Mouse (Mus musculus) T-cell, adult 2 months (primary cell): ENCODE data around the gene Prrt1.

Experiments
- DNase-seq: peaks from one replicate; pipeline ENCODE4 v3.0.0; 2022; ENCODE audit warnings: low spot score

Gene Prrt1

DNA sequence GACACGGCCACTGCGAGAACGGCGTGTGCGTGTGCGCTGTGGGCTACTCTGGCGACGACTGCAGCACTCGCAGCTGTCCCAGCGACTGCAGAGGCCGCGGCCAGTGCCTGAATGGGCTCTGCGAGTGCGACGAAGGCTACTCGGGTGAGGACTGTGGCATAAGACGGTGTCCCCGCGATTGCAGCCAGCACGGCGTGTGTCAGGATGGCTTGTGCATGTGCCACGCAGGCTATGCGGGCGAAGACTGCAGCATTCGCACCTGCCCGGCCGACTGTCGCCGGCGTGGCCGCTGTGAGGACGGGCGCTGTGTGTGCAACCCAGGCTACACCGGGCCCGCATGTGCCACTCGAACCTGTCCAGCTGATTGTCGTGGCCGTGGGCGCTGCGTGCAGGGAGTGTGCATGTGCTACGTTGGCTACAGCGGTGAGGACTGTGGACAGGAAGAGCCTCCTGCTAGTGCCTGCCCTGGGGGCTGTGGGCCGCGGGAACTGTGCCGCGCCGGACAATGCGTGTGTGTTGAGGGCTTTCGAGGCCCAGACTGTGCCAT, 43.0 kb downstream of the Prrt1 start:
- no peak for DNase-seq

DNA sequence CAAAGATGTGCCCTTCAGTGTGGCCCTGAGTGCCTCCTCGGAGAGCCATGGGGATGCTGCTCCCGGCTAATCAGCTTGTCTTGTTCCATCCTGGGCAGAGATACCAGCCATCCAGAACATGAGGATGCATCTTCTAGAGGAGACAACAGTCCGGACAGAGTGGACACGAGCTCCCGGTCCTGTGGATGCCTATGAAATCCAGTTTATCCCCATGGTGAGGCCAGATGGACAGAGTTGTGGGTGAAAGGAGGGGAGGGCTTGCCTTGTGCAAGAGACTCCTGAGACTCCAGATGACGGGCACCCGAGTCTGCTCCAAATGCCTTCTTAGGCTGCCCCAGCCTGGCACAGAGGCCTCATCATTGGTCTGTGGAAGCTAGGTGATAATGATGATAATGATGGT, 43.8 kb downstream of the Prrt1 start:
- no peak for DNase-seq

DNA sequence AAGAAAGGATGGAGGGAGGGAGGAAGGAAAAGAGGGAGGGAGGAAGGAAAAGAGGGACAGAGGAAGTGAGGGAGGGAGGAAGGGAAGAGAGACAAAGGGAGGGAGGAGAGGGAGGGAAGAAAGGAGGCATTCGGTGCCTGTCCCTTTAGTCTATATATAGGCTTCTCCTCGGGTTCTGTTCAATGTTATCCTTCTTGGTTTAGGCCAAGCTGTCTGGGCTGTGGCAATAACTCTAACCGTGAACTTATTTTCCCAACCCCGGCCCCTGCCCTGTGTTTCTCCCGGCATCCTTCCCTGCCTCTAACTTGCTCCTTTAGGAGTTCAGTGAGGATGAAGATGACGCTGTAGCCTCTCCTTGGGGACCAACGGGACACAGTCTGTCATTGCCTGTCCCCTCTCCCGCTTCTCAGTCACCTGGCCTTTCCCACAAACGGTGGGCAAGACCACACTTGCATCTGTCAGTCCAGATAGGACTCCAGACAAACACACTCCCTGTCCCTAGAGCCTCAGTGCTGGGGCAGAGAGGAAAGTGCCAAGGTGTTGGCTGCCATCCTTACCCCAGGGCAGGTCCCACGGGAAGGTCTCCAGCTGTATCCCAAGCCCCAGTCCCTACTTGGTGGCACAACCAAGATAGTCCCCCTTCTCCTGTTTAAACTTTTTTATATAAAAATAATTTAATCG, 45.3 kb downstream of the Prrt1 start:
- DNase-seq, result no peak

DNA sequence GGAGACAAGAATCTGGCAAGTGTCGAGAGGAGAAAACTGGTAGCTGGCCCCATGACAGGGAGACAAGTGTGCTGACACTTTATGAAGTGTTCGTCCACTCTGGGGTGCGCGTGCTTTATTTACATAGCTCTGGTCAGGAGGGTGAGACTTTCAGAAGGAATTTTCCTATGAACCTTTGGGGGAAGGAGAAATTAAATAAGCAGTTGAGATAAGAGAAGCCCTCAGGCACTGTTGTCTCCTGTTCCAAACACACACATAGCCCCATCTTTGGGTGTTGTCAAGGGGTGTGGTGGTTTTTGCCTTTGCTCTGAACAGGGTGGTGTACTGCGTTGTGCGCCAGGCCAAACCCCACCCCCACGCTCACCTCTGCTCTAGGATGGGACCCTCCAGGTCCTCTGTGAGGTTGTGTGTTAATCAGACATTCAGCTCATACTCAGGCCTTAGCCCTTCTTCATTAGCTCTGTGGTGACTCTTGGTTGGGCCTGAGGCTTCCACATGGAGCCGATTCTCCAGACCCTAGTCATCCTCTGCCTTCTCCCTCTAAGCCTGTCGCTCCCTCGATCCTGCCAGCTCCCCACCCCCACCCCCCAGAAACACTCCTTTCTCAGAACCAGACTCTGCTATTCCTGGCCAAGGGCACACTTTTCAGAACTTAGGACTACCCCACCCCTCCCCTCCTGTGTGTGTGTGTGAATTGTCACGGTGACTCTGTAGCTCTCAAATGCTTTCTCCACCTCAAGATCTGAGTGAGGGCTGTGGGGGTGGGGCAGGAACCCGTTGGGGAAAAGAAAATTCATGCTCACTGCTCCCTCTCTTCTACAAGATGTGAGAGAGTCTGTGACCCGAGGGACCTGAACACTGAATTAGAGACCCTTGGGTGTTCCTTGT, 46.1 kb downstream of the Prrt1 start:
- DNase-seq, result no peak

DNA sequence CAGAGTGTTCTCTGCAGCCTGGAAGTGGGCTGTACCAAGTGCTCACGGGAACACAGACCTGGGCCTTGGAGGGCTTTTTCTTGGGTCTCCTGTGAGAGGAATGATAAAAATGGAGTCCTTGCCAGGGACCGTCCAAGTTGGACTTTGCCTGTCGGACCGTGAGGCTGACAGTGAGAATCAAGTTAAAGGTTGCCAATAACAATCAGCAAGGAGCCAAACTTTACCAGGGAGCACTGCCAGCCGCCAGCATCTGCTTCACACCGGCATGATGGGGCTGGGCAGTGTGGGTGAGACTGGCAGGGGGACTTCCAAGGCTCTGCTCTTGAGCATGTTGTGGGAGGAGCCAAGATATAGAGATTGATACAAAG, 46.7 kb downstream of the Prrt1 start:
- no peak for DNase-seq

DNA sequence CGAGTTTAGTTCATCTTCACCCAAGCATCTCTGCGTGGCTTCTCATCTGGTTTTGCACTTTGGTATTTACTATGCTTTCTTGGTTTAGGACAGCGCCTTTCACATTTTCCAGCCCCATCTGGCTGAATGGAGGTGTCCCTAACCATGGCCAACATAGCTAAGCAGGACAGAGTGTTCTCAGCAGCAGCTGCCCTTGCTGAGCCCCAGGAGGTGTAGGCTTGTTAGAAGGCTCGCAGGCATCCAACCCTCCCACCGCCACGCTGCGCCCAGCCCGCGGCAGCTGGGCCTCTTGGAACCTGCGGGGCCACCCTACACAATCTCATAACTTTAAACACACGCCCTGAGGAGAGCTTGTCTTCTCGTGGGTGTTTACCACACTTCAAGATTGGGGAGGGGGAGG, 47.3 kb downstream of the Prrt1 start:
- DNase-seq, result no peak

DNA sequence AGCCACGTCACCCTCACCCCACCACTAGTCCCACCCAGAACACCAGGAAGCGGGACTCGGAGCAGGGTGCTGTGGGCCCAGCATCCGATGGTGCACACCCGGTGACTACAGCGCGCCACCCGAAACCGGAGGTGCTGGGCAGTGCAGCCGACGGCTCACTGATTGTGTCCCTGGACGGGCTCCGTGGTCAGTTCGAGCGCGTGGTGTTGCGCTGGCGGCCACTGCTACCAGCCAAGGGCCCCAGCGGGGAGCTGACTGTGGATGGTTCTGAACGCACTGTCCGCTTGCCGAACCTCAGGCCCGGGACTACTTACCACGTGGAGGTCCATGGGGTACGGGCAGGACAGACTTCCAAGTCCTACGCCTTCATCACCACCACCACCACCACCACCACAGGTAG, 50.9 kb downstream of the Prrt1 start:
- DNase-seq, result no peak

DNA sequence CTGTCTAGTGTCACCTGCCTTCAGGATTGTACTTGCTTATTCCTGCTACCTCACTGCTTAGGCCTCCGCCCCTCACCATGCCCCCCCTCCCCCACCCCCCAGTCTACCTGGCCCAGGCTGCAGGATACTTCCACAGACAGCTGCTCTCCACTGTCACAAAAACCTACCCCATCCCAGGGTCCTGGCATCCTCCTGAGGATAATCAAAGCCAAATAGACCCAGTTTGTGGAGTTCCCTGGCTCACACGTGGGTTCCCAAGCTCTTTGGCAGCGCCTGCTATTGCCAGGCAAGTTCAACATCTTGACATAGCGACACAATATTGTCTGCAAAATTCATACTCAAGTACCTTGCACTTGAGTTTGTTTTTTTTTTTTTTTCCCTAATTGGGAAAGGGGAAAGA, 51.3 kb downstream of the Prrt1 start:
- DNase-seq, result no peak

DNA sequence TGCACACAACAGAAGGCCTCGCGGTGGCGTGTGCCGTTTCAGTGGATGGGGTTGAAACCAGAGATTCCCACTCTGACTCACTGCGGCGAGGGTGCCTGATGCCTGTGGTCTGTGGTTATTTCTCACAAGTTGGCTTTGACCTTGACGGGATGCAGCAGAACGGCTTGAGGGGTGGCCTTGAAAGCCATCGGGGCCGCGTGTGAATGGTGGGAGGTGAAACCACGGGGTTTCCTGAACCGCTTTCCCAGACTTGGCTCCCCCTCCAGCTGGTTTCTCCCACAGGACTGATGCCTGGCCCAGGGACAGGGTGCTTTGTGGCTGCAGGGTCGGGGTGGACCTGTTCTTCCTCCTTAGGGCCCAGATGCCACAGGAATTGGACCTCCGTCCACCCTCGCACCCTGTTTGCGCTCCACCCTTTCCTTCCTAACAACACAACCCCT, 51.8 kb downstream of the Prrt1 start:
- peak; percentile 8 for DNase-seq

DNA sequence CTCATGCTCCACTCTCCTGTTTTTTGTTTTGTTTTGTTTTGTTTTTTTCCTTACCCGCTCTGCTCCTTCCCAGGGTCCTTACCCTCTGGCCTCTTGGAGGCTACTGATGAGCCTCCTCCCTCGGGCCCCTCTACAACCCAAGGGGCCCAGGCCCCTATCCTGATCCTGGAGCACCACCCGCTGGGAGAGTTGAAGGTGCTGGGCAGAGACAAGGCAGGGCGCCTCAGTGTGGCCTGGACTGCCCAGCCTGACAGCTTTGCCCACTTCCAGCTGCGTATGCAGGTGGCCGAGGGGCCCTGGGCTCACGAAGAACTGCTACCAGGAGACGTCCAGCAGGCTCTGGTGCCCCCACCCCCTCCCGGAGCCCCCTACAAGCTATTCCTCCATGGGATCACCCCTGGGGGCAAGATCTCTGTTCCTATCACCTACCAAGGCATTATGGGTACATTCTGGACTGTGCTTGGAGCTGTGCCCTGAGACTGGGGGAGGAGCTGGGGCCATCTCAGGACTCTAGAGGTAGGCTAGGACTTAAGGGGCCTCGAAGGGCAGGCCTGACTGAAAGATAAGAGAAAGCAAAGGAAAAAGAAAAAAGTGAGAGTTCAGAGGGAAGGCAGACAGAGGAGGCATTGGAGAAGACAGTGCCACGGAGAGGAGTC, 52.7 kb downstream of the Prrt1 start:
- no peak for DNase-seq
